Mouse (Mus musculus): ENCODE results near the gene Gm7697. TPM values are rescaled to one million over a fixed set of nuclear protein-coding genes. Genes with fewer than 3 reads are reported as not detected.
"Not testable (repeated sequence)": the region's sequence is repeated elsewhere in the genome, so short reads cannot be mapped to it uniquely, and the experiment has no call there.

The Gm7697 gene
- polyA plus RNA-seq, 1 experiment from 2014 or later: not detected

GRCm38 (mm10) chr8:69540331-69540730 lies 17.6 kb upstream of the Gm7697 start:
- not testable (repeated sequence) for H3K4me3 ChIP-seq (ENCODE audit: low read depth, low read length); H3K27me3 ChIP-seq (replicated peaks; ENCODE audit: control insufficient read depth, insufficient read depth, low read length); H3K9me3 ChIP-seq (replicated peaks; ENCODE audit: control insufficient read depth, low read length); ATAC-seq; H3K4me2 ChIP-seq (ENCODE audit: low read length); H3K36me3 ChIP-seq (ENCODE audit: control insufficient read depth, insufficient read depth, low read length); DNase-seq (ENCODE audit: low spot score); H3K4me1 ChIP-seq (ENCODE audit: control insufficient read depth, insufficient read depth, low read length); H3K27ac ChIP-seq (ENCODE audit: low read depth, low read length); H3K9ac ChIP-seq (ENCODE audit: low read length)
- WGBS: 100% methylated on average over 1 of the region's 1 CpGs

GRCm38 (mm10) chr8:69474946-69475345 lies 47.8 kb downstream of the Gm7697 start:
- not testable (repeated sequence) for H3K9ac ChIP-seq (ENCODE audit: low read length); H3K27ac ChIP-seq (ENCODE audit: low read depth, low read length); ATAC-seq; H3K9me3 ChIP-seq (replicated peaks; ENCODE audit: control insufficient read depth, low read length); H3K36me3 ChIP-seq (ENCODE audit: control insufficient read depth, insufficient read depth, low read length); H3K4me2 ChIP-seq (ENCODE audit: low read length); H3K27me3 ChIP-seq (replicated peaks; ENCODE audit: control insufficient read depth, insufficient read depth, low read length); H3K4me3 ChIP-seq (ENCODE audit: low read depth, low read length); H3K4me1 ChIP-seq (ENCODE audit: control insufficient read depth, insufficient read depth, low read length)
- 76% methylated on average over 2 of the region's 3 CpGs for WGBS
- peak; percentile 2 for DNase-seq (ENCODE audit: low spot score)

GRCm38 (mm10) chr8:69453465-69453864 lies 69.3 kb downstream of the Gm7697 start, which contains the start of gene Gm9495:
TSS of gene Gm9495 (minus strand) at chr8:69453565.
- H3K4me3 ChIP-seq (ENCODE audit: low read depth, low read length); H3K4me2 ChIP-seq (ENCODE audit: low read length); H3K4me1 ChIP-seq (ENCODE audit: control insufficient read depth, insufficient read depth, low read length); H3K36me3 ChIP-seq (ENCODE audit: control insufficient read depth, insufficient read depth, low read length); H3K9ac ChIP-seq (ENCODE audit: low read length); H3K27ac ChIP-seq (ENCODE audit: low read depth, low read length); ATAC-seq; H3K9me3 ChIP-seq (replicated peaks; ENCODE audit: control insufficient read depth, low read length); H3K27me3 ChIP-seq (replicated peaks; ENCODE audit: control insufficient read depth, insufficient read depth, low read length); DNase-seq (ENCODE audit: low spot score): not testable (repeated sequence)
- WGBS: 80% methylated on average over 1 of the region's 3 CpGs

Other genes starting within 250 kb of the Gm7697 start
- not detected in 2 replicates for gene Gm9495, start 69.4 kb downstream of the Gm7697 start, polyA plus RNA-seq (2014; fragmentation: Nextera tagmentation; extraction: Ambion mirVana)
- gene Zfp868, start 102.6 kb upstream of the Gm7697 start, polyA plus RNA-seq (2014; fragmentation: Nextera tagmentation; extraction: Ambion mirVana): 49.3 and 53.9 TPM in 2 replicates
- gene Zfp964, start 131.5 kb upstream of the Gm7697 start, polyA plus RNA-seq (2014; fragmentation: Nextera tagmentation; extraction: Ambion mirVana): 1.4 and 1.6 TPM in 2 replicates
- 38.0 and 39.6 TPM in 2 replicates for gene Zfp869, start 187.7 kb upstream of the Gm7697 start, polyA plus RNA-seq (2014; fragmentation: Nextera tagmentation; extraction: Ambion mirVana)
- gene Zfp963, start 227.0 kb upstream of the Gm7697 start, polyA plus RNA-seq (2014; fragmentation: Nextera tagmentation; extraction: Ambion mirVana): 10.0 and 10.2 TPM in 2 replicates